Mouse (Mus musculus) mesoderm, embryonic 11.5 days (tissue): ENCODE results near the gene Phf20.

Experiments used
- DNase-seq: peaks from one replicate; pipeline ENCODE4 v3.0.0-alpha.2; 2012; ENCODE audit warnings: low read depth, low spot score

Gene Phf20

GRCm38 (mm10) chr2:156311841-156312291 is 115.6 kb downstream of the Phf20 start:
- peak; percentile 44 for DNase-seq

- DNase-seq = peak; percentile 87
Measured at GRCm38 (mm10) chr2:156312297-156312897, 116.1 kb downstream of the Phf20 start, which contains the start of the genes Cnbd2 and Scand1. TSS of gene Cnbd2 (plus strand) at chr2:156312299. TSS of gene Scand1 (minus strand) at chr2:156312704.

- no peak for DNase-seq
Measured at GRCm38 (mm10) chr2:156313153-156313552, 116.9 kb downstream of the Phf20 start.

- DNase-seq = no peak
Measured at GRCm38 (mm10) chr2:156314811-156315210, 118.5 kb downstream of the Phf20 start.

- no peak for DNase-seq
Measured at GRCm38 (mm10) chr2:156318491-156318890, 122.2 kb downstream of the Phf20 start.

- no peak for DNase-seq
Measured at GRCm38 (mm10) chr2:156321538-156321937, 125.3 kb downstream of the Phf20 start.

GRCm38 (mm10) chr2:156324116-156324588 is 127.9 kb downstream of the Phf20 start:
- DNase-seq = no peak

GRCm38 (mm10) chr2:156324681-156325080 is 128.4 kb downstream of the Phf20 start:
- no peak for DNase-seq

- no peak for DNase-seq
Measured at GRCm38 (mm10) chr2:156330681-156331080, 134.4 kb downstream of the Phf20 start.

GRCm38 (mm10) chr2:156331446-156331965 is 135.2 kb downstream of the Phf20 start:
- DNase-seq = no peak

GRCm38 (mm10) chr2:156340078-156340477 is 143.8 kb downstream of the Phf20 start:
- DNase-seq = no peak

GRCm38 (mm10) chr2:156344775-156345532 is 148.7 kb downstream of the Phf20 start:
- DNase-seq = peak; percentile 84

- no peak for DNase-seq
Measured at GRCm38 (mm10) chr2:156348812-156349211, 152.5 kb downstream of the Phf20 start.

GRCm38 (mm10) chr2:156349286-156349848 is 153.1 kb downstream of the Phf20 start:
- DNase-seq = no peak

- no peak for DNase-seq
Measured at GRCm38 (mm10) chr2:156351243-156351642, 155.0 kb downstream of the Phf20 start.

GRCm38 (mm10) chr2:156352413-156353165 is 156.3 kb downstream of the Phf20 start:
- no peak for DNase-seq

- DNase-seq = peak; percentile 23
Measured at GRCm38 (mm10) chr2:156353265-156353692, 157.0 kb downstream of the Phf20 start.

GRCm38 (mm10) chr2:156356031-156356430 is 159.8 kb downstream of the Phf20 start:
- no peak for DNase-seq
